Mouse (Mus musculus): ENCODE results near the gene Cacng4.
A peak's percentile ranks its signal among the peaks of the same experiment; 100 is the strongest.

Gene Cacng4

DNA sequence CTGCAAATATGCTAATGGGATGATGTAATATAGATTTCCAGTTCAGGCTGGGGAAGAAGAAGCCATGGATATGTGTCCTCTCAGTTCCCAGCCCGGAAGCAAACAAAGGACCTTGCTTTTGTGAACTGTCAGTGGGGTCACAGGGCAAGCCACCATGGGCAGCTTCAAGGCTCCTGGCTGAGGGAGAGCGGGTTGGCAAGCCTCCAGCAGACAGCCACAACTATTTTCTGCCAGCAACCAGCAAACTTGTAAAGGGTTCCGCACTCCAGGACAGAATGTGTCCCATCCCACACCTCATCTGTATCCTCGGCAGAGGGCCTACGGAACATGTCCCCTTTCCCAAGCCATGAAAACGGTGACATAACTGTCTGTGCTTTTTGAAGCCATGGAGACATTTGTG, 22.4 kb downstream of the Cacng4 start:
- no peak for DNase-seq

DNA sequence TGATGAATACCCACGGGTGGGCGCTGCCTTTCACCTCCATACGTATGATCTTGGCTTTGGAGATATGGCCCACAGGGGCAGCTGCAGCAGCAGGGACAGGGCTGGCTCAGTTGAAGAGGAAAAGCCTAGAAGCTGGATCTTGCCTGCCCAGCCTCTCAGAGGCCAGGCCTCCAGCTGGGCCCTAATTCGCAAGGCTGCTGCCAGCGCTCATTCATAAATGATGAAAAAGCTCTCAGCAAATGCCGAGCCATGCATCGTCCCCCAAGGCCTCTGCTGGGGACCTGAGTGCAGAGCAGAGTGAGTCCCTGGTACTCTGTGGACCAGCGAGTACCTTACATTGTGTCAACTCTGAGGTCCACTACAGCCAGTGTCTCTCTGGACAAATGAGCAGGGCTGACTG, 26.0 kb downstream of the Cacng4 start:
- DNase-seq, result no peak

DNA sequence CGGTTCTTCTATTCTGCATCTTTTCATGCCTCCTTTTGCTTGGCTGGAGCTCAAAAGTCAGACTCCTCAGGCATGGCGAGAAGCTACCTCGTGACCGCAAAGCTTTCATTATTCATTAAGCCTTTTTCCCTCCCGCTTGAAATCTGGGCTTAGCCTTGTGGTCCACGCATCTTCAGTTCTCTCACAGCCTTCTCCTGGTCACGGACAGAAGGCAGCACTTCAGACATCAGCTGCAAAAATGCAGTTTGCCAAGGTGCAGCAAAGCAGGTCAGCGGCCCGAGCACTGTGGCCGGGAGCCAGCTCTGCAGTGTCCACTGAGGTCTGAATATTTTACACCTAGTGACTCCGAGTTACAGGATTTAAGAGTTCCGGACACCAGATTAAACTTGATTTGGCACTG, 27.4 kb downstream of the Cacng4 start:
- no peak for DNase-seq

DNA sequence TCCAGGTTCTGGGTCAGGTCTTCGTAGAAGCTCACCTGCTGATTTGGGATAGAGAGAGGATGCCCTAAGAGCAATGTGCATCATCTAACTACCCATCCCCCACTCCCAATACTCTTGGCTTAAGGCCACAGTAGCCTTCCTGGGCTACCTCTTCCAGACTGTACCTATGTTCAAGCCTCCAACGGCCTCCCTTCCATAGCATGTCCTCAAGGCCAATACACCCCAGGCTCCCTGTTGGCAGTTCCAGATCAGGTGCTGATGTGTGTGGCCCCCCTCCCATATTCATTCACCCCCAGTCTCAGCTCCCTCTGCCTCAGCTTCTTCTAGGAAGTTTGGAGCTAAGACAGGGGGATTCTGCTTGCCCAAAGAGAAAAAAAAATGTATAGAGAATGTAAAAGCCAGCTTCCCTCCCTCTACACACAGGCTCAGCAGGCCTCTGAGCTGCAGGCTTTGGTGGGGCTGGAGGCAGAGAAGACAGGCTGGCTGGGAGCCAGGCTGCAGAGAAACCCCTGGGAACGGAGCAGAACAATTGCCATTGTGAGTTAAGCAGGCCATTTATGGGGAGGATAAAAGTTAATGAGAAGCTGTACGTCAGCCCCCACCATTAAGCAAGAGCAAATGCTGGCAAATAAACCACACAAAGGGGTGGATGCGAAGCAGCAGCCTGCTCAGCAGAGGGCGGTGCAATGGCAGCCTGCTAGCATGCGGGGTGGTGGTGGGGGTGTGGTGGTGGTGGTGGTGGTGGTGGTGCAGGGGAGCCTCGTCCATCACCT, 31.5 kb downstream of the Cacng4 start:
- no peak for DNase-seq

DNA sequence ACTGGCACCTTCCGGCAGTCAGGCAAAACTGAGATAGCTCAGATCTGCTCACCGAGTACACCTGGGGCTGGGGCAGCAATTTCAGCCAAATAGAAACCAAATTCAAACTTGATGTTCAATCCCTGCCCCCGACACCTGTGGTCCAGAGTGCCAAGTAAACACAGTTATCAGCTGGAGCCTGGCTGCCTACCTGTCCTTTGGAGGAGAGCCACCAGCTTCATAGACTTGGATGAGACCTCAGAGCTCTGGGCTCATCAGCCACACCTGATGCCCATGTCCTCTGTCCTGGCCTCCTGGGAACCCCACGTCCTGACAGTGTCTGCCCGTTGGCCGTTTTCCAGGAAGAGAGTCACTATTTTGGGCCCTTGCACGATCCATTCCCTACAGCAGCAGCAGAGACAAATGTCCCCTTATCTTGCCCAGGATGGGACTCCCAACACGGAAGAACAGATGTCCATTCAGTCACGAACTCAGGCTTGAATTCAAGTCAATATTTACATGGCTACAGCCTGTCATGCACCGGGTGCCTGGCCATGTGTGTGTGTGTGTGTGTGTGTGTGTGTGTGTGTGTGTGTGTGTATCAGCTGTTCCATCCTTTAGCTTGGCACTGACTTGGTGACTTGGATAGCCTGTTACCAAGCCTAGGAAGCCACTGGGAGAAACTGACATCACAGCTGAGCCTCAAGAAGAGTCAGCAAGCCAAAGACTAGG, 32.4 kb downstream of the Cacng4 start:
- no peak for DNase-seq

- DNase-seq, result no peak
Measured at GRCm38 (mm10) chr11:107760001-107760400, 34.4 kb downstream of the Cacng4 start.

DNA sequence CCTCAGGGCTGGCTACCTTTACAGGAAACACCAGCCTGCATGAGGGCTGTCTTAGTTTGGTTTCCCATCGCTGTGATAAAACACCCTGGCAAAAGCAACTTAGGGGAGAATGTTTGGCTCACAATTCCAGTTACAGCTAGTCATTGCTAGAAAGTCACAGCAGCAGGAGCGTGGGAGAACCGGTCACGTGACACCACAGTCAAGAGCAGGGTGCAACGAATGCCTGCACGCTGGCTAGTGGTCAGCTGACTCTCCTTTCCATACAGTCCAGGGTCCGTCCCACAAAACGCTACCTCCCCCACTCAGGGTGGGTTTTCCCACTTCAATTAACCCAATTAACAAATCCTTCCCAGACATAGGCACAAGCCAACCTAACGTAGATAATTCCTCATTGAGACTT, 34.8 kb downstream of the Cacng4 start:
- peak; percentile 23 for DNase-seq

DNA sequence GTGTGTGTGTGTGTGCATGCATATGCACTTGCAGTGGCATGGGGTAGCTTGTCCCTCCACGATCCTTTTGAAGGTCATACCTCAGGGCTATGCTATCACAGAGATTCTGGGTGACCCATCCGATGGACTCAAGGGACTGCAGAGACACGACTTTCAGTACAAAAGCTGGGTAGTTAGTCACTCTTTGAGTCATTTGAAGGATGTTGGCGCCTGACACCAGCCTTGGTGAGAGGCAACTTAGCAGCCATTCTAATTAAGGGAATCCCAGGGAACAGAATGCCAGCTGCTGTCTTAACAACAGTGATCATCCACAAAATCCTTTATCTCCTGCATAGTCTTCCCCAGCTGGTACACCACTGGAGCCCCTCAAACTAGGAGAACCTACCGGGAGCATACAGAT, 45.2 kb downstream of the Cacng4 start:
- DNase-seq, result no peak

DNA sequence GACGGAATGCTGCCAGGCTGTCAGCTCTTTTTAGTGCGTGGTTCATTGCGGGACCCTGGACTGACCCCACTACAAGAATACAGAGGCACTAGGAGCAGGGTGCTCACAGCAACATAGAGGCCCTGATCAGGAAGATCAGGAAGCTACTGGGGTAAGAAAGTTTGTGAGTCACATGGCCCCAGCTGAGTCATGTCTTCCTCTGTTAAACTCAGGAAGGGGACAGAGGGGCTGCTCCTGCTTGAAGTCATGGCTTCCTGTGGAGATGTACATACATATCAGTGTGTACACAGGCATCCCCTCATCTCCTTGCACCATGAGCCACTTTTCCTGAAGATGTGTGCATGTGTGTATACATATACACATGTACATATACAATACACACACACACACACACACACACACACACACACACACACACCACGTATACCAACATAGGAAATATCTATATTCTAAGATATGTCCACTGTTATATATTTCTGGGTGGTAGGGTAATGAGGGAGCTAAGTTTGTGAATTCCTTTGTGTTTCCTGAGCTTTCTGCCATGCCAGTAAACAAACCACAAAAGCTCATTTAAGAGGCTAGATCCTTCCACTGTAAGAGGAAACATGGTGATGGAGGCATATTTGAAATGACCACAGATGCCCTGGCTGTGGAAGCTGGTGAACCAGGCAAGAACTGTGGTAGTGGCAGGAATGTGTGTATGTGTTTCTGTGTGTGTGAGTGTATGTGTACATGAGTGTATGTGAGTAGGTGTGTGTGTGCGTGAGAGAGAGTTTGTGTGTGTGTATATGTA, 45.9 kb downstream of the Cacng4 start:
- no peak for DNase-seq

- no peak for DNase-seq
Measured at GRCm38 (mm10) chr11:107743100-107743499, 51.3 kb downstream of the Cacng4 start.

DNA sequence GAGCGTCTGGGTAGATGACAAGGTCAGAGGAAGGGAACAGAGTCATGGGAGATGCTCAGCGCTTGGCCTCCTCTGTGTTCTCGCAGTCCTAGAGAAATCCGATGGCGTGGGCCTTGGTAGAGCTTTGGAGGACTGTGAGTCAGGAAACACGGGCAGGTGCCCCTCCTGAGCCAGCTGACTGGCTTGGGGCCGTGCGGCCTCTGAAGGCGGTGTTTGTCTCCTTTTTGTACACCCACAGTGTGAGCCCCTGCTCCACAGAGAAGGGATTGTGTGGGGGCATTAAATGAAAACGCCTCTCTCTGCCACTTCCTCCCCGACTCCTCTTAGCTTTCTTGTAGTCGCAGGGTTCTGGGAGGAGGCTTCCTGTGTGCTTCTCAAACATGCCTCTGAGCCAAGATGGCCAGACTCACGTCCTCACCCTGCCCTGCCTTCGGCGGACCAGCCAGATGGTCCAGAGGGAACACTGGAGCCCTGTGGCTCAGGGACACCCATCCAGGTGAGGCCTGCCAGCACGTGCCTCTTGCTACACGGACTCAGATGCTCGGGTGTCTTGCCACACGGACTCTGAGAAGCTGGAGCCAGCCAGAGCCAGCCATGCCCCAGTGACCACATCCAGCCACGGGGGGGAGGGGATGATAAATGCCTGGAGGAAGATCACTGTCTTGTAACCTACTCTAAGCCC, 55.8 kb downstream of the Cacng4 start:
- no peak for DNase-seq

DNA sequence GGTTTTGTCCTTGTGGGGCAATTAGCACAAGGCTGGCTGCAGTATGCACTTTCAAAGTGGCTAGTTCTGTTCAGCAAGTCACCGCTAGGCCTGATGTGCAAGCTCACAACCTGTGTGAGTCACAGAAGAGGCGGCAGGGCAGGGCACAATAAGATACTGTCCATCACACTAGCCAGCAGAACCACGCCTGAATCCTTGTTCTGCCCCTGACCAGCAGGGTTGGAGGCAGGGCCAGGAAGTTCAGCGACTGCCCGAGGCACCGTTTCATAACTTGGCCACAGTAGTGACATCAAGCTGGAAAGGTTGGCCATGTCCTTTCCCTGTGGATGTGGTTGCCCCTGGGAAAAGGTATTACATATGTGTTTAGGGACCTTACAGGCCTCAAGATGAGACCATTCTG, 56.5 kb downstream of the Cacng4 start:
- no peak for DNase-seq

GRCm38 (mm10) chr11:107734133-107734532, 60.2 kb downstream of the Cacng4 start:
- no peak for DNase-seq

DNA sequence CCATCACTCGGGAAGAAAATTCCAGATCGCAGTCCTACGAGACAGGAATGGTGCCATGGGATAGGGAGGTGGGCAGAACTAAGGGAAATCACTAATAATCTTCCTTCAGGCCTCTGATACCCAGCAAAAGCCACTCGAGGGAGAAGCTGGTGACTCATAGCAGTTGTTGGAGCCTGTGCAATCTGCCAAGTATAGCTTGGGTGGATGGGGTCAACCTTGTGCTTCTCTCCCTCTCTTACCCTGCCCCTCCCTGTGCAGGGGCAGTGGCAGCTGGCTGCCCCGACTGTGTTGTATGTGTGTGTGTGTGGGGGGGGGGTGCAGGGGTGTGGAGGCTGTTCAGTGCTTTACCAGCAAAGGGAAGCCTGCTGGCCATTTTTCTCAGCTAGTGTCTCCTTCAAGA, 62.9 kb downstream of the Cacng4 start:
- DNase-seq, result peak; percentile 17

GRCm38 (mm10) chr11:107730940-107731339, 63.4 kb downstream of the Cacng4 start:
- peak; percentile 37 for DNase-seq

DNA sequence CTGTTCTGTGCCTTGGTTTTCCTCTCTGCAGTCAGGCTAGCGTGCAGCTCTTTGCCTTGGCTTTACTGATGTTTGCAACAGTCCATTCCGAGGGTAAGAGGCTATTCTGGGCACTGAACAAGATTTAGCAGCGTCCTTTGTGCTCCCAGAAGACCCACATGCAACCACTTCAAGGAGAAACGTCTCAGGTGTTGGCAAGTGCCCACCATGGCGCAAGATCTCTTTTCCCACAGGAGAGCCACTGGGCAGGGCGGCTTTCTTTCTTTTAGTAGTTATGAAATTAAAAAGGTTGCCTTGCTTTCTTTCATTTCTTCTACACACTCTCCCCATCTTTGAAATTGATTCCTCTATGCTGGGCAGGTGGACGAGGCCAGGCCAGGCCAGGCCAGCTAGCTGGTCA, 65.2 kb downstream of the Cacng4 start:
- no peak for DNase-seq

GRCm38 (mm10) chr11:107728073-107728863, 66.1 kb downstream of the Cacng4 start:
- no peak for DNase-seq

DNA sequence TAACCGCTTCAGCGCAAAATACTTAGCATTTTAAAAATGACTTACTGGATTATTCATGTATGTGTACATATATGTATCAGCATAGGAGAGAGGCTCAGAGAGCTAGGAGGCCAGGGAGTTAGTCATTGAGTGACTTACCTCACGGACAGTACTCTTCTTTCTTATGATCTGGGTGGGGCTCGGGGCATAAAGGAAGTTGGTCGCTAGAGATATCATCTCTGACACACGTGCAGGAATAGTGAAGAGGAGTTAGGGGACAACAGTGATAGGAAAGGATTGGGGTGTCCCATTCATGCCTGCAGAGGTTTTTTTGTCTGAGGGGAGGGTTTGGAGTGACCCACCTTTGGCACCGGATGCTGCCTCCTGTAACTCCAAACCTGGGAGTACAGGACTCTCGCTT, 69.8 kb downstream of the Cacng4 start:
- DNase-seq, result no peak

- DNase-seq, result no peak
Measured at GRCm38 (mm10) chr11:107721057-107721456, 73.3 kb downstream of the Cacng4 start.

GRCm38 (mm10) chr11:107720264-107721021, 73.9 kb downstream of the Cacng4 start:
- no peak for DNase-seq

GRCm38 (mm10) chr11:107716332-107716938, 77.9 kb downstream of the Cacng4 start, which contains the start of gene Cacng1:
Gene Cacng1, minus strand, starts transcription at chr11:107716522.
- no peak for DNase-seq

Measured in right cerebral cortex, adult 18-20 months (tissue).